Mouse (Mus musculus) heart, embryonic 13.5 days (tissue): ENCODE data around the gene Nkiras2. TPM values are rescaled to one million over a fixed set of nuclear protein-coding genes. Genes with fewer than 3 reads are reported as not detected.

Experiments
- ATAC-seq: fragments of 200-750 bp; cut with Nextera tagmentation; 2 replicates; pipeline ENCODE4 v1.8.0; 2017; ENCODE audit warnings: moderate TSS enrichment; ENCODE audit not compliant: insufficient number of reproducible peaks, low FRiP score, low TSS enrichment; ENCODE audit errors: extremely low read depth
- H3K27ac ChIP-seq: fragments of 300-500 bp; sonication (generic); replicated peaks from 2 replicates; pipeline ENCODE4 v1.5.1; 2015; ENCODE audit warnings: moderate library complexity, mild to moderate bottlenecking, inconsistent platforms
- H3K27me3 ChIP-seq: fragments of 300-500 bp; sonication (generic); replicated peaks from 2 replicates; pipeline ENCODE4 v1.6.1; 2015; ENCODE audit warnings: mild to moderate bottlenecking, inconsistent platforms
- H3K36me3 ChIP-seq: fragments of 300-500 bp; sonication (generic); 2 replicates; pipeline ENCODE4 v1.6.1; 2015; ENCODE audit warnings: mild to moderate bottlenecking, inconsistent platforms
- H3K4me1 ChIP-seq: fragments of 300-500 bp; sonication (generic); 2 replicates; pipeline ENCODE4 v1.6.1; 2015; ENCODE audit warnings: inconsistent platforms
- H3K4me2 ChIP-seq: fragments of 300-500 bp; sonication (generic); 2 replicates; pipeline ENCODE4 v1.6.1; 2015; ENCODE audit warnings: inconsistent platforms, mild to moderate bottlenecking, moderate library complexity
- H3K4me3 ChIP-seq: fragments of 300-500 bp; sonication (generic); 2 replicates; pipeline ENCODE4 v1.5.1; 2015; ENCODE audit warnings: moderate library complexity, mild to moderate bottlenecking, inconsistent platforms
- H3K9ac ChIP-seq: fragments of 300-500 bp; sonication (generic); 2 replicates; pipeline ENCODE4 v1.6.1; 2015; ENCODE audit warnings: inconsistent platforms, mild to moderate bottlenecking, moderate library complexity
- H3K9me3 ChIP-seq: fragments of 300-500 bp; sonication (generic); 2 replicates; pipeline ENCODE4 v1.6.1; 2016; ENCODE audit warnings: inconsistent platforms
- WGBS: fragments of 180-500 bp; shearing (Covaris S2); methylation state at CpG from one replicate; pipeline ENCODE4 v1.1.7; 2015; ENCODE audit warnings: mixed read lengths; 5-methylcytosine and 5-hydroxymethylcytosine counted together
- polyA plus RNA-seq: library from polyadenylated mRNA; unstranded; fragments of >200 nt; fragmentation: Nextera tagmentation; extraction: Ambion mirVana; gene quantifications from 2 replicates; pipeline ENCODE4 v1.2.1, GENCODE M21; 2015

Gene Nkiras2
- polyA plus RNA-seq, 1 experiment from 2014 or later: 67.3 TPM

DNA sequence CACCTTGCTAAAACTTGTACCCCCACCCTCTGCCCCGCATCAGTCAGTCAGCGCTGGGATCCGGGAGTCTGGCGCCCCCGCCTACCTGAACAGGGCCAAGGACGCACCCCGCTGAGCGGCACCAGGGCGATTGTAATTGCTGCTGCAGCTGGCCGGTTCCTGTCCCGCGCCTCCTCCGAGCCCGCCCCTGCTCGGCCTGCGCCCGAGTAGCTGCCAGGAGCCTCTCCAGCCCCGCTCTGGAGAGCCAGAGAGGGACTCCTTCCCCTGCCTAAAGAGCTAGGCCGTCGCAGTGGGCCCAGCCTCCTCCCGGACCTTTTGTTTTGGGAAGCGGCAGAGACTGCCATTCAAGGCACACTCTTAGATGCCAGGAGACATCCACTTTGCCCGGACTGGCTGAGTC is 54.1 kb downstream of the Nkiras2 start:
- no peak for ATAC-seq
- no peaks in the 10 kb centered on the region for H3K9me3 ChIP-seq
- peak overlapping the region; percentile 53 for H3K4me2 ChIP-seq
- no peaks in the 10 kb centered on the region for H3K36me3 ChIP-seq
- H3K27me3 ChIP-seq: peaks cover 46% of the 10 kb centered on the region
- H3K4me3 ChIP-seq: peak overlapping the region; percentile 30
- no peak overlapping the region for H3K27ac ChIP-seq
- WGBS: 6% methylated on average over 23 of the region's 23 CpGs
- H3K9ac ChIP-seq: peak overlapping the region; percentile 58
- peaks cover 23% of the 10 kb centered on the region for H3K4me1 ChIP-seq

Other genes with a start within 250 kb of the Nkiras2 start
- gene Jup, start 221.5 kb upstream of the Nkiras2 start, polyA plus RNA-seq: 107 and 111 TPM in 2 replicates
- 62.9 and 63.5 TPM in 2 replicates for gene P3h4, start 204.4 kb upstream of the Nkiras2 start, polyA plus RNA-seq
- gene Fkbp10, start 203.5 kb upstream of the Nkiras2 start, polyA plus RNA-seq: 112 and 119 TPM in 2 replicates
- gene Nt5c3b, start 177.4 kb upstream of the Nkiras2 start, polyA plus RNA-seq: 104 and 110 TPM in 2 replicates
- gene Klhl10, start 177.3 kb upstream of the Nkiras2 start, polyA plus RNA-seq: 0.33 and 0.60 TPM in 2 replicates
- 6.6 and 6.7 TPM in 2 replicates for gene Klhl11, start 146.5 kb upstream of the Nkiras2 start, polyA plus RNA-seq
- 67.8 and 69.7 TPM in 2 replicates for gene Acly, start 91.2 kb upstream of the Nkiras2 start, polyA plus RNA-seq
- 0.19 and 0.62 TPM in 2 replicates for gene Ttc25, start 73.6 kb upstream of the Nkiras2 start, polyA plus RNA-seq
- gene Cnp, start 44.3 kb upstream of the Nkiras2 start, polyA plus RNA-seq: 18.1 and 20.2 TPM in 2 replicates
- gene Dnajc7, start 924 bp downstream of the Nkiras2 start, polyA plus RNA-seq: 172 and 191 TPM in 2 replicates
- gene Zfp385c, start 73.2 kb downstream of the Nkiras2 start, polyA plus RNA-seq: 0.09 and 0.51 TPM in 2 replicates
- 1.5 and 1.9 TPM in 2 replicates for gene Dhx58, start 85.0 kb downstream of the Nkiras2 start, polyA plus RNA-seq
- 33.4 and 34.7 TPM in 2 replicates for gene Kat2a, start 93.2 kb downstream of the Nkiras2 start, polyA plus RNA-seq
- 0.21 TPM in 1 of 2 replicates, not detected in the other for gene Hspb9, start 94.6 kb downstream of the Nkiras2 start, polyA plus RNA-seq
- 13.4 and 13.6 TPM in 2 replicates for gene Rab5c, start 119.0 kb downstream of the Nkiras2 start, polyA plus RNA-seq
- gene Kcnh4, start 140.7 kb downstream of the Nkiras2 start, polyA plus RNA-seq: not detected in 2 replicates
- not detected in 2 replicates for gene Hcrt, start 143.7 kb downstream of the Nkiras2 start, polyA plus RNA-seq
- 6.0 and 7.2 TPM in 2 replicates for gene Ghdc, start 151.7 kb downstream of the Nkiras2 start, polyA plus RNA-seq
- gene Stat5b, start 231.5 kb downstream of the Nkiras2 start, polyA plus RNA-seq: 24.3 and 27.0 TPM in 2 replicates
- 5.2 and 5.9 TPM in 2 replicates for gene Stat5a, start 240.1 kb downstream of the Nkiras2 start, polyA plus RNA-seq